Mouse (Mus musculus) brain, embryonic 14.5 days (tissue): ENCODE data around the gene Rnf187.

ENCODE experiments used
- CTCF ChIP-seq: fragments of 200-500 bp; IDR thresholded peaks from 2 replicates; pipeline ENCODE4 v1.5.1; 2012; ENCODE audit warnings: inconsistent platforms, mild to moderate bottlenecking, moderate library complexity, borderline replicate concordance; ENCODE audit not compliant: insufficient read depth, insufficient read length; ENCODE audit errors: extremely low read depth
- POLR2A ChIP-seq: fragments of 200-500 bp; IDR thresholded peaks from 2 replicates; pipeline ENCODE4 v1.6.1; 2012; ENCODE audit warnings: mild to moderate bottlenecking, inconsistent platforms, borderline replicate concordance; ENCODE audit not compliant: poor library complexity, insufficient read depth, insufficient read length, severe bottlenecking; ENCODE audit errors: extremely low read depth

- no peak for TF ChIP-seq CTCF
- TF ChIP-seq POLR2A, result no peak
Observed at GRCm38 (mm10) chr11:58926651-58927050, 12.1 kb downstream of the Rnf187 start.
